Mouse (Mus musculus) cerebellum, adult 11-12 months (tissue): ENCODE data around the gene Iqgap1.

Experiments used
- DNase-seq: peaks from one replicate; pipeline ENCODE4 v3.0.0; 2022

Gene Iqgap1

GRCm38 (mm10) chr7:80699709-80700108, 126.1 kb downstream of the Iqgap1 start:
- no peak for DNase-seq

GRCm38 (mm10) chr7:80698940-80699339, 126.8 kb downstream of the Iqgap1 start:
- DNase-seq = no peak

GRCm38 (mm10) chr7:80697859-80698258, 127.9 kb downstream of the Iqgap1 start:
- no peak for DNase-seq

DNA sequence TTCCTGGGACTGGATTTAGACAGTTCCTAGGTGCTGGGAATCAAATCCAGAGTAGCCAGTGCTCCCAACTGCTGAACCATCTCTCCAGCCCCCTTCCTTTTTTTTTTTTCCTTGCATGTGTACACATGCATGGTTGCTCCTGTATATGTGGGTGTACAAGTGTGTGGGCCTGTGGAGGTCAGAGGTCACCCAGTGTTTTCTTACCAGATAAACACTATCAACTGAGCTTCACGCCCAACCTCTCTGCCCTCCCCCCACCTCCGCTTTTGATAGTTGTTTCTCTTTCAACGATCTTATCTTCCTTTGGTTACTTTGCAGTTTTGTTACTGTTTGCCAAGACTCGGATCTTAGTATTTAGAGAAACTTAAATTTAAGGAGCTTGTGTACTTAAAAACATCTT, 128.9 kb downstream of the Iqgap1 start:
- no peak for DNase-seq

- no peak for DNase-seq
Measured at GRCm38 (mm10) chr7:80696334-80696733, 129.4 kb downstream of the Iqgap1 start.

DNA sequence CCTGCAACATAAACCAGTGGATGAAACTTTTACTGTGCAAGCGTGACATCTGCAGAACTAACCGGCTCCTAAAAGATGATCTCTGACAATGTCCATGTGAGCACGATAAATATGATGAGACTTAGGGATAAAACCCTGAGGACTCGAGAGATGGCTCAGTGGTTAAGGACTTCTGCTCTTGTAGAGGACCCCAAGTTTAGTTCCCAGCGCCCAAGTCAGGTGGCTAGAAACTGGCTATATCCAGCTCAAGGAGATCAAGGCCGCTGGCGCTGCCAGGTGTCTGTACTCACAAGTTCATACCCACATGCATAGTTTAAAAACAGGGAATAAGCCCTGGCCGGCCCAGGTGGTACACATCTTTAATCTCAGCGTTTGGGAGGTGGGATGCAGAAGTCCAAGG, 133.3 kb downstream of the Iqgap1 start:
- DNase-seq = no peak

GRCm38 (mm10) chr7:80691131-80691530, 134.6 kb downstream of the Iqgap1 start:
- no peak for DNase-seq

DNA sequence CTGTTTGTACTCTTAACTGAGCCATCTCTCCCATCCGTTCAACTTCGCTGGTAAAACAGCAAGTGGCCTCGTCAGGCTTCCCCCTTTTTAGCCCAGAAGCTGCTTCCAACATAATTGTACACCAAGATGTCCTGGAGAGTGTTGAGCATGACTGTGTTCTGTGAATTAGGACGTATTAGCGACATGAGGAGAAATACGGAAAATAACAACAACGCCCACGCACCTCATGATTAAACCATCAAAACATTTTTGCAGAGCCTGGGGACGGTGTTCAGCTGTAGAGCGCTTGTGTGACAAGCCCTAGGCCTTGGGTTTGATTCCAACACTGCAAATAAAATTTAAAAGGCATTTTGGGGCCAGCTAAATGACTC, 136.6 kb downstream of the Iqgap1 start:
- DNase-seq = no peak

- peak; percentile 77 for DNase-seq
Measured at GRCm38 (mm10) chr7:80688556-80689220, 137.1 kb downstream of the Iqgap1 start, which contains the start of gene Crtc3. TSS of gene Crtc3 (minus strand) at chr7:80688877.

- DNase-seq = peak; percentile 70
Measured at GRCm38 (mm10) chr7:80687721-80688555, 137.8 kb downstream of the Iqgap1 start.

DNA sequence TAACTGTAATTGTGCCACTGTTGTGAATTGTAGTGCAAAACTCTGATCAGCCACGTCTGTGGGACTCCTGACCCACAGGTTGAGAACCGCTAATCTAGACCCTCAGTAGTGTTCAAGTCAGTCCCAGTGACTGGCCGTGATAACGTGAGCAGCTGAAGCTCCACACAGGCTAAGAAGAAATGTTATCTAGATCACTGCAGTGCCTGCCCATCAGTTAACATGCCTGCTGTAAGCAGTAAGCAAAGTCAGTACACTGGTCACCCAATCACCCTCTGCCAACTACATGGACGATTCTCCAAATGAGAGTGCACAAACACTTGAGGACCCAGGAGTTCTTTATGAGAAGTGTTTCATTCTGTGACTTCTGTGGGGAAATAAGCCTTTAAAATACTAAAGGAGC, 140.1 kb downstream of the Iqgap1 start:
- no peak for DNase-seq

GRCm38 (mm10) chr7:80682630-80683029, 143.1 kb downstream of the Iqgap1 start:
- no peak for DNase-seq

DNA sequence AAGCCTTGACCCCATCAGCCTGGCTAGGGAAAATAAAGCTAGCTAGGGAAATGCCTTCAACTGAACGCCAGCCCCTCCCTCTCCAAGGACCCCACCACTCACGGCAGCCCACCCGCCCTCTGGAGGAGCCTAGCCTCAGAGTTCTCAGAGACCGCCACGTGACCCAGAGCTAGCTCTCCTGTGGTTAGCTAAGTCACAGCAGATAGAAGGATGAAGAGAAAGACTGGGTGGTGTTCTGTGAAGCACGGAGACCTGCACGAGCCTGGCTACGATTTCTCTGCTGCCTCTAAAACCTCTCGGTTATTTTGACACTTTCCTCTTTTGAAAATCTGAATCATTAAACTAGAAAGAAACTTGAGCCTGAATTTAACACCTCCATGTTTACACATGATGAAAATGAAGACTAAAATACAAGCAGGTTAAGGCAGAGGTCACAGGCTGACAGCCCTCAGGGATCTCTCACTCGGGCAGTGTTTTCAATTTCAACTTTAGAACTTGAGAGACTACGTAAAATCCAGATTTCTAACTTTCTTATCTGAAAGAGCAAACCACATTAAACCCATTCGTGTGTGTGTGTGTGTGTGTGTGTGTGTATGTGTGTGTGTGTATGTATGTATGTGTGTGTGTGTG, 145.4 kb downstream of the Iqgap1 start:
- DNase-seq = no peak

- DNase-seq = no peak
Measured at GRCm38 (mm10) chr7:80672323-80672722, 153.5 kb downstream of the Iqgap1 start.

- no peak for DNase-seq
Measured at GRCm38 (mm10) chr7:80670889-80671288, 154.9 kb downstream of the Iqgap1 start.

DNA sequence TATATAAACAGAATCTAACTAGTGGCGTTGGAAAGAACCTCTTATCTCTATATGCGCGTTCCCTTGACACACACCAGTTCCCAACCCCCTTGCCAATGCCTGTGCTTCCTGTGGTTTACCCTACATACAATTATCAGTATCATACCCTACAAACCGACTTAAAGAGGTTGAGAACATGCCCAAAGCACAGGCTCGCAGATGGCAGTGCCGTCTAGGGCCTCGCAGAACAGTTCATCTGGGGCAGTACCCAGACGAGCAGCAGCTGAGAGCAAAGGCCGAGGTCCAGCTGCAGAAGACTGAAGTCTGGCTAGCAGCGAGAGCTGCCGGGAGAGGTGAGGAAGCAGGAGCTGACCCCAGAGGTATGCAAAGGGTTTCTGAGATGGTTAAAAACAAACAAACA, 158.6 kb downstream of the Iqgap1 start:
- no peak for DNase-seq

DNA sequence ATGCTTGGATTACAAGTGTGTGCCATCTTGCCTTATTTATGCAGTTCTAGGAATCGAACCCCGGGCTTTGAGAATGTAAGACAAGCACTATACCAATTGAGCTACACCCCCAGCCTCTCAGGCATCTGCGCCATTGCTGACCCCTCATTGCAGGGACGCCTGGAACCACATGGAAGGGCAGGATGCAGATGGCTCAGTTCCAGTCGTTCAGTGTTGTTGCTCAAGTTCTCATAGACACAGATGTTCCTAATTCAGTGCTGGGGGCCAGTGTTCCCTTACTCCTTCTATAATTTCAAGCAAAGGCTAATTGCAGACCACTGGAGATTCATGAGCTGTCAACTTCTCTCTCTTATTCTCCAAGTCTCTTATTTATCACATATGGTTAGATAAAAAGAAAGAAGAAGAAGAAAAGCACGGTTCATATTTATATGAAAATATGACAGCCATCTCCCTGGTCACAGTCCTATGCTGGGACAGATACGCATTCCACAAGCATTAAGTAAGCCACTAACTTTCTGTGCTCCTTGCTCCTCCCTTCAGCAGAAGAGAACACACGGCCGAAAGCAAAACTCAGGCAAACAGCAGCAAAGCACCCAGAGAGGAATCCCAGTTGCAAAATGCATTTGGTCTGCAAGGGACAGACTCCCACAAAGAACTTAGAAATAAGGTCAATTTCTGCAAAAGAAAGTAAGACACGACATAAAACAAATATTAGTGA, 159.4 kb downstream of the Iqgap1 start:
- DNase-seq = no peak
